8 mouse cellular contexts compared by ENCODE assay signal in genomic region chr2:49569862-49570777, GRCm38 (mm10). TPM values are rescaled to one million over a fixed set of nuclear protein-coding genes. Genes with fewer than 3 reads are reported as not detected.
DNase-seq lines count a peak whose midpoint lies in the region; ATAC-seq and TF ChIP-seq lines count a peak whose summit lies in the region.

No protein-coding gene starts in this region.

- WGBS in cerebellum, adult 2 months = 19% methylated on average over 16 of the region's 16 CpGs
- 47% methylated on average over 16 of the region's 16 CpGs for WGBS in hindbrain, embryonic 16.5 days
- WGBS in limb, embryonic 11.5 days = 60% methylated on average over 16 of the region's 16 CpGs

- DNase-seq in adrenal gland, postnatal 25 days = peak; percentile 50
- DNase-seq in cerebellum, adult 2 months = peak; percentile 96 to 98
- DNase-seq in frontal cortex, postnatal 14 days (ENCODE audit: low spot score in 2 of 2) = peak; percentile 15 to 16
- peak; percentile 28 for DNase-seq in limb, embryonic 11.5 days (ENCODE audit: low spot score)
- peak; percentile 63 for DNase-seq in ovary, postnatal 14 days (ENCODE audit: low spot score)
- no peak for DNase-seq in thymus, adult 18-20 months

- H3K9ac ChIP-seq in hindbrain, embryonic 16.5 days (ENCODE audit: low read depth, low read length) = no peak overlapping the region
- no peak overlapping the region for H3K9ac ChIP-seq in limb, embryonic 11.5 days (ENCODE audit: low read length)

- H3K27ac ChIP-seq in cerebellum, adult 2 months (ENCODE audit: insufficient read depth, low read length) = peak overlapping the region; percentile 77
- no peak overlapping the region for H3K27ac ChIP-seq in hindbrain, embryonic 16.5 days (ENCODE audit: low read depth, low read length)
- no peak overlapping the region for H3K27ac ChIP-seq in limb, embryonic 11.5 days (replicated peaks; ENCODE audit: low read depth, low read length)

- peak overlapping the region; percentile 17 for H3K4me2 ChIP-seq in hindbrain, embryonic 16.5 days (ENCODE audit: low read length)
- no peak overlapping the region for H3K4me2 ChIP-seq in limb, embryonic 11.5 days (ENCODE audit: low read depth, severe bottlenecking)

- peak; percentile 68 for ATAC-seq in hindbrain, embryonic 16.5 days
- ATAC-seq in limb, embryonic 11.5 days (ENCODE audit: insufficient number of reproducible peaks, low FRiP score, low TSS enrichment, low read depth) = peak; percentile 14; the same call in 1 of the 2 replicates
- no peak for ATAC-seq in erythroblast, adult 5-6 weeks (replicated peaks; ENCODE audit: low FRiP score, poor library complexity, severe bottlenecking)

- H3K4me1 ChIP-seq in cerebellum, adult 2 months (ENCODE audit: control insufficient read depth, insufficient read depth, low read length) = peaks cover 27% of the 10 kb centered on the region
- peaks cover 12% of the 10 kb centered on the region for H3K4me1 ChIP-seq in hindbrain, embryonic 16.5 days (ENCODE audit: control insufficient read depth, insufficient read depth, low read depth, low read length)
- H3K4me1 ChIP-seq in limb, embryonic 11.5 days (ENCODE audit: control insufficient read depth, insufficient read depth, low read length) = peaks cover 29% of the 10 kb centered on the region

- TF ChIP-seq CTCF in cerebellum, adult 2 months (IDR thresholded peaks at IDR 0.05; ENCODE audit: borderline replicate concordance, insufficient read depth, low read depth, low read length) = no peak

- peak overlapping the region; percentile 6 for H3K4me3 ChIP-seq in cerebellum, adult 2 months (replicated peaks; ENCODE audit: insufficient read depth, low read depth, low read length)
- H3K4me3 ChIP-seq in hindbrain, embryonic 16.5 days (ENCODE audit: low read length) = no peak overlapping the region
- no peak overlapping the region for H3K4me3 ChIP-seq in limb, embryonic 11.5 days (ENCODE audit: low read depth, low read length)

- H3K36me3 ChIP-seq in hindbrain, embryonic 16.5 days (ENCODE audit: control insufficient read depth, insufficient read depth, low read length) = no peaks in the 10 kb centered on the region
- H3K36me3 ChIP-seq in limb, embryonic 11.5 days (ENCODE audit: control insufficient read depth, insufficient read depth, low read length) = no peaks in the 10 kb centered on the region

- no peak for TF ChIP-seq POLR2A in cerebellum, adult 2 months (IDR thresholded peaks at IDR 0.05; ENCODE audit: borderline replicate concordance, insufficient read depth, low read length)

- no peaks in the 10 kb centered on the region for H3K27me3 ChIP-seq in cerebellum, adult 2 months (ENCODE audit: control insufficient read depth, insufficient read depth, low read length)
- no peaks in the 10 kb centered on the region for H3K27me3 ChIP-seq in hindbrain, embryonic 16.5 days (replicated peaks; ENCODE audit: control insufficient read depth, insufficient read depth, low read length)
- no peaks in the 10 kb centered on the region for H3K27me3 ChIP-seq in limb, embryonic 11.5 days (ENCODE audit: control insufficient read depth, insufficient read depth, low read length)

- no peaks in the 10 kb centered on the region for H3K9me3 ChIP-seq in hindbrain, embryonic 16.5 days (ENCODE audit: control insufficient read depth, low read length)
- no peaks in the 10 kb centered on the region for H3K9me3 ChIP-seq in limb, embryonic 11.5 days (ENCODE audit: control insufficient read depth, low read length)

RNA-seq across cellular contexts. Expression of gene Kif5c, which starts 49.0 kb away (rescaled TPM):
- total RNA-seq in adrenal gland, postnatal 25 days (2021) = 5.5 and 8.1 TPM in 2 replicates
- polyA plus RNA-seq in cerebellum, adult 2 months (2012; rRNA removed) = 257 and 291 TPM in 2 replicates
- polyA plus RNA-seq in hindbrain, embryonic 16.5 days (2015; fragmentation: Nextera tagmentation; extraction: Ambion mirVana) = 168 and 173 TPM in 2 replicates
- polyA plus RNA-seq in limb, embryonic 11.5 days (2014; fragmentation: Nextera tagmentation; extraction: Ambion mirVana) = 15.2 TPM in 2 replicates
- 0.19 TPM in 1 of 2 replicates, not detected in the other for total RNA-seq in erythroblast, adult 5-6 weeks (2015; ENCODE audit: low replicate concordance)
- 0.51 and 5.2 TPM in 2 replicates for total RNA-seq in erythroblast, adult 5-6 weeks (2017; ENCODE audit: low replicate concordance)

Comparison
In these comparisons a context has a peak if more than half of its experiments do, and no peak if none do; other contexts are left out.
1. DNase-seq: peak in adrenal gland, postnatal 25 days (single experiment), cerebellum, adult 2 months (2 of 2), frontal cortex, postnatal 14 days (2 of 2), limb, embryonic 11.5 days (single experiment) and ovary, postnatal 14 days (single experiment); none in thymus, adult 18-20 months (0 of 2).
2. RNA of gene Kif5c, which starts 49.0 kb away (polyA plus RNA-seq): 257 to 291 TPM in cerebellum, adult 2 months and 168 to 173 TPM in hindbrain, embryonic 16.5 days; 15.2 TPM in limb, embryonic 11.5 days; every median in the first group is over 10 times any median in the second.